Mouse (Mus musculus): ENCODE data around the gene Aacs. TPM values are rescaled to one million over a fixed set of nuclear protein-coding genes. Genes with fewer than 3 reads are reported as not detected.
A peak's percentile ranks its signal among the peaks of the same experiment; 100 is the strongest.

Gene Aacs
- polyA plus RNA-seq, 1 experiment from 2014 or later = 20.6 TPM

GRCm38 (mm10) chr5:125457538-125457937 lies 18.1 kb upstream of the Aacs start:
- Histone ChIP-seq H3K36me3 (ENCODE audit: control insufficient read depth, insufficient read depth) (peaks cover 2% of the 10 kb centered on the region; the same call in 1 of the 2 replicates), H3K27me3 (ENCODE audit: control insufficient read depth, insufficient read depth, low read depth, low read length) (no peaks in the 10 kb centered on the region), H3K4me3 (ENCODE audit: low read depth, low read length) (no peak overlapping the region), H3K27ac (ENCODE audit: low read length) (peak overlapping the region; percentile 44; the same call in 1 of the 2 replicates), H3K9ac (ENCODE audit: low read depth, low read length) (no peak overlapping the region), H3K9me3 (replicated peaks; ENCODE audit: control insufficient read depth, low read length) (no peaks in the 10 kb centered on the region), H3K4me2 (ENCODE audit: low read depth, low read length) (peak overlapping the region; percentile 6), H3K4me1 (ENCODE audit: control insufficient read depth, low read depth, low read length) (peaks cover 24% of the 10 kb centered on the region)
- peak; percentile 58 for ATAC-seq (ENCODE audit: low read depth)
- WGBS (ENCODE audit: insufficient replicate concordance) = 26% methylated on average over 6 of the region's 6 CpGs

- H3K36me3 ChIP-seq (ENCODE audit: control insufficient read depth, insufficient read depth) = no peaks in the 10 kb centered on the region
- H3K4me1 ChIP-seq (ENCODE audit: control insufficient read depth, low read depth, low read length) = peaks cover 32% of the 10 kb centered on the region
- no peak overlapping the region for H3K4me3 ChIP-seq (ENCODE audit: low read depth, low read length)
- H3K4me2 ChIP-seq (ENCODE audit: low read depth, low read length) = no peak overlapping the region
- no peak overlapping the region for H3K27ac ChIP-seq (ENCODE audit: low read length)
- H3K27me3 ChIP-seq (ENCODE audit: control insufficient read depth, insufficient read depth, low read depth, low read length) = no peaks in the 10 kb centered on the region
- WGBS (ENCODE audit: insufficient replicate concordance) = 69% methylated on average over 3 of the region's 3 CpGs
- H3K9me3 ChIP-seq (replicated peaks; ENCODE audit: control insufficient read depth, low read length) = no peaks in the 10 kb centered on the region
- H3K9ac ChIP-seq (ENCODE audit: low read depth, low read length) = no peak overlapping the region
- ATAC-seq (ENCODE audit: low read depth) = no peak
These were observed 15.0 kb upstream of the Aacs start for GRCm38 (mm10) chr5:125460574-125460973.

- no peak for ATAC-seq (ENCODE audit: low read depth)
- Histone ChIP-seq H3K4me2 (ENCODE audit: low read depth, low read length) (no peak overlapping the region), H3K36me3 (ENCODE audit: control insufficient read depth, insufficient read depth) (no peaks in the 10 kb centered on the region), H3K9ac (ENCODE audit: low read depth, low read length) (no peak overlapping the region), H3K4me1 (ENCODE audit: control insufficient read depth, low read depth, low read length) (peaks cover 24% of the 10 kb centered on the region), H3K4me3 (ENCODE audit: low read depth, low read length) (no peak overlapping the region), H3K9me3 (replicated peaks; ENCODE audit: control insufficient read depth, low read length) (no peaks in the 10 kb centered on the region), H3K27me3 (ENCODE audit: control insufficient read depth, insufficient read depth, low read depth, low read length) (no peaks in the 10 kb centered on the region), H3K27ac (ENCODE audit: low read length) (no peak overlapping the region)
- 19% methylated on average over 10 of the region's 10 CpGs for WGBS (ENCODE audit: insufficient replicate concordance)
These were observed 13.7 kb upstream of the Aacs start for GRCm38 (mm10) chr5:125461868-125462445.

- no peaks in the 10 kb centered on the region for H3K36me3 ChIP-seq (ENCODE audit: control insufficient read depth, insufficient read depth)
- 31% methylated on average over 7 of the region's 7 CpGs for WGBS (ENCODE audit: insufficient replicate concordance)
- no peak for ATAC-seq (ENCODE audit: low read depth)
- H3K4me2 ChIP-seq (ENCODE audit: low read depth, low read length) = peak overlapping the region; percentile 49
- peak overlapping the region; percentile 42 for H3K4me3 ChIP-seq (ENCODE audit: low read depth, low read length)
- H3K9me3 ChIP-seq (replicated peaks; ENCODE audit: control insufficient read depth, low read length) = no peaks in the 10 kb centered on the region
- peak overlapping the region; percentile 61 for H3K27ac ChIP-seq (ENCODE audit: low read length)
- peak overlapping the region; percentile 19; the same call in 1 of the 2 replicates for H3K9ac ChIP-seq (ENCODE audit: low read depth, low read length)
- H3K4me1 ChIP-seq (ENCODE audit: control insufficient read depth, low read depth, low read length) = peaks cover 19% of the 10 kb centered on the region
- H3K27me3 ChIP-seq (ENCODE audit: control insufficient read depth, insufficient read depth, low read depth, low read length) = no peaks in the 10 kb centered on the region
These were observed 10.4 kb upstream of the Aacs start for GRCm38 (mm10) chr5:125465192-125465591.

GRCm38 (mm10) chr5:125465701-125466106 lies 9.9 kb upstream of the Aacs start:
- peak; percentile 100 for ATAC-seq (ENCODE audit: low read depth)
- no peaks in the 10 kb centered on the region for H3K36me3 ChIP-seq (ENCODE audit: control insufficient read depth, insufficient read depth)
- 0 out of 2 replicates have a peak overlapping the region, but pooled peaks have one; percentile 3 for H3K9ac ChIP-seq (ENCODE audit: low read depth, low read length)
- H3K4me2 ChIP-seq (ENCODE audit: low read depth, low read length) = peak overlapping the region; percentile 49
- under 1% methylated on average over 25 of the region's 25 CpGs for WGBS (ENCODE audit: insufficient replicate concordance)
- H3K27ac ChIP-seq (ENCODE audit: low read length) = peak overlapping the region; percentile 35; the same call in 1 of the 2 replicates
- H3K9me3 ChIP-seq (replicated peaks; ENCODE audit: control insufficient read depth, low read length) = no peaks in the 10 kb centered on the region
- peaks cover 21% of the 10 kb centered on the region for H3K4me1 ChIP-seq (ENCODE audit: control insufficient read depth, low read depth, low read length)
- no peaks in the 10 kb centered on the region for H3K27me3 ChIP-seq (ENCODE audit: control insufficient read depth, insufficient read depth, low read depth, low read length)
- H3K4me3 ChIP-seq (ENCODE audit: low read depth, low read length) = peak overlapping the region; percentile 42

GRCm38 (mm10) chr5:125466483-125466882 lies 9.1 kb upstream of the Aacs start:
- H3K4me3 ChIP-seq (ENCODE audit: low read depth, low read length) = peak overlapping the region; percentile 42; the same call in 1 of the 2 replicates
- WGBS (ENCODE audit: insufficient replicate concordance) = 79% methylated on average over 5 of the region's 5 CpGs

GRCm38 (mm10) chr5:125467261-125467660 lies 8.4 kb upstream of the Aacs start:
- Histone ChIP-seq H3K4me2 (ENCODE audit: low read depth, low read length) (no peak overlapping the region), H3K9ac (ENCODE audit: low read depth, low read length) (no peak overlapping the region), H3K9me3 (replicated peaks; ENCODE audit: control insufficient read depth, low read length) (no peaks in the 10 kb centered on the region), H3K27ac (ENCODE audit: low read length) (peak overlapping the region; percentile 44), H3K4me3 (ENCODE audit: low read depth, low read length) (no peak overlapping the region), H3K36me3 (ENCODE audit: control insufficient read depth, insufficient read depth) (no peaks in the 10 kb centered on the region), H3K27me3 (ENCODE audit: control insufficient read depth, insufficient read depth, low read depth, low read length) (no peaks in the 10 kb centered on the region), H3K4me1 (ENCODE audit: control insufficient read depth, low read depth, low read length) (peaks cover 16% of the 10 kb centered on the region)
- 80% methylated on average over 14 of the region's 14 CpGs for WGBS (ENCODE audit: insufficient replicate concordance)
- ATAC-seq (ENCODE audit: low read depth) = no peak

More at GRCm38 (mm10) chr5:125466483-125466882, 9.1 kb upstream of the Aacs start:
- Histone ChIP-seq H3K27ac (ENCODE audit: low read length) (peak overlapping the region; percentile 35; the same call in 1 of the 2 replicates), H3K9ac (ENCODE audit: low read depth, low read length) (no peak overlapping the region), H3K4me1 (ENCODE audit: control insufficient read depth, low read depth, low read length) (peaks cover 21% of the 10 kb centered on the region), H3K4me2 (ENCODE audit: low read depth, low read length) (peak overlapping the region; percentile 49; the same call in 1 of the 2 replicates), H3K36me3 (ENCODE audit: control insufficient read depth, insufficient read depth) (no peaks in the 10 kb centered on the region), H3K27me3 (ENCODE audit: control insufficient read depth, insufficient read depth, low read depth, low read length) (no peaks in the 10 kb centered on the region), H3K9me3 (replicated peaks; ENCODE audit: control insufficient read depth, low read length) (no peaks in the 10 kb centered on the region)
- ATAC-seq (ENCODE audit: low read depth) = no peak

GRCm38 (mm10) chr5:125470713-125471112 lies 4.9 kb upstream of the Aacs start:
- no peaks in the 10 kb centered on the region for H3K27me3 ChIP-seq (ENCODE audit: control insufficient read depth, insufficient read depth, low read depth, low read length)
- H3K4me2 ChIP-seq (ENCODE audit: low read depth, low read length) = no peak overlapping the region
- H3K27ac ChIP-seq (ENCODE audit: low read length) = no peak overlapping the region
- H3K36me3 ChIP-seq (ENCODE audit: control insufficient read depth, insufficient read depth) = no peaks in the 10 kb centered on the region
- peaks cover 19% of the 10 kb centered on the region for H3K4me1 ChIP-seq (ENCODE audit: control insufficient read depth, low read depth, low read length)
- H3K9ac ChIP-seq (ENCODE audit: low read depth, low read length) = no peak overlapping the region; the same call in 1 of the 2 replicates
- no peak for ATAC-seq (ENCODE audit: low read depth)
- WGBS (ENCODE audit: insufficient replicate concordance) = 87% methylated on average over 4 of the region's 4 CpGs
- H3K9me3 ChIP-seq (replicated peaks; ENCODE audit: control insufficient read depth, low read length) = no peaks in the 10 kb centered on the region
- H3K4me3 ChIP-seq (ENCODE audit: low read depth, low read length) = no peak overlapping the region

GRCm38 (mm10) chr5:125472796-125473475 lies 2.7 kb upstream of the Aacs start:
- 66% methylated on average over 9 of the region's 9 CpGs for WGBS (ENCODE audit: insufficient replicate concordance)
- H3K4me2 ChIP-seq (ENCODE audit: low read depth, low read length) = no peak overlapping the region
- ATAC-seq (ENCODE audit: low read depth) = no peak
- peaks cover 26% of the 10 kb centered on the region for H3K4me1 ChIP-seq (ENCODE audit: control insufficient read depth, low read depth, low read length)
- H3K4me3 ChIP-seq (ENCODE audit: low read depth, low read length) = no peak overlapping the region
- no peaks in the 10 kb centered on the region for H3K27me3 ChIP-seq (ENCODE audit: control insufficient read depth, insufficient read depth, low read depth, low read length)
- no peak overlapping the region for H3K27ac ChIP-seq (ENCODE audit: low read length)
- H3K9me3 ChIP-seq (replicated peaks; ENCODE audit: control insufficient read depth, low read length) = no peaks in the 10 kb centered on the region
- H3K36me3 ChIP-seq (ENCODE audit: control insufficient read depth, insufficient read depth) = no peaks in the 10 kb centered on the region
- H3K9ac ChIP-seq (ENCODE audit: low read depth, low read length) = no peak overlapping the region

Measured in liver, embryonic 16.5 days (tissue).